Mouse (Mus musculus): ENCODE results near the gene Olfr275. TPM values are rescaled to one million over a fixed set of nuclear protein-coding genes. Genes with fewer than 3 reads are reported as not detected.

Olfr275 gene
- polyA plus RNA-seq, 1 experiment from 2014 or later: 0.08 TPM

Other genes starting within 250 kb of the Olfr275 start
- gene Toporsl, start 218.3 kb upstream of the Olfr275 start, polyA plus RNA-seq (2015; fragmentation: Nextera tagmentation; extraction: Ambion mirVana): not detected in 2 replicates
- not detected in 2 replicates for gene Olfr273, start 44.6 kb downstream of the Olfr275 start, polyA plus RNA-seq (2015; fragmentation: Nextera tagmentation; extraction: Ambion mirVana)
- not detected in 2 replicates for gene Olfr272, start 104.6 kb downstream of the Olfr275 start, polyA plus RNA-seq (2015; fragmentation: Nextera tagmentation; extraction: Ambion mirVana)
- gene Olfr270, start 149.9 kb downstream of the Olfr275 start, polyA plus RNA-seq (2015; fragmentation: Nextera tagmentation; extraction: Ambion mirVana): not detected in 2 replicates
- gene Nipsnap3a, start 174.7 kb downstream of the Olfr275 start, polyA plus RNA-seq (2015; fragmentation: Nextera tagmentation; extraction: Ambion mirVana): not detected in 2 replicates
- 156 and 189 TPM in 2 replicates for gene Nipsnap3b, start 197.3 kb downstream of the Olfr275 start, polyA plus RNA-seq (2015; fragmentation: Nextera tagmentation; extraction: Ambion mirVana)

Measured in neural tube, embryonic 15.5 days (tissue).